Mouse (Mus musculus): ENCODE results near the gene Tas2r129. TPM values are rescaled to one million over a fixed set of nuclear protein-coding genes. Genes with fewer than 3 reads are reported as not detected.
"Not testable (repeated sequence)": the region's sequence is repeated elsewhere in the genome, so short reads cannot be mapped to it uniquely, and the experiment has no call there.

Tas2r129 gene
- not detected in 2 replicates for polyA plus RNA-seq (2015; fragmentation: Nextera tagmentation; extraction: Ambion mirVana)

GRCm38 (mm10) chr6:132950802-132951201, at the start of gene Tas2r129:
TSS of gene Tas2r129 (plus strand) at chr6:132951102.
- Histone ChIP-seq H3K27me3 (no peaks in the 10 kb centered on the region), H3K4me1 (replicated peaks) (no peaks in the 10 kb centered on the region), H3K9ac (no peak within 1 kb of the TSS), H3K4me3 (no peak within 1 kb of the TSS), H3K36me3 (no peaks in the 10 kb centered on the region), H3K4me2 (no peak within 1 kb of the TSS), H3K9me3 (no peaks in the 10 kb centered on the region), H3K27ac (no peak within 1 kb of the TSS)
- no peak for ATAC-seq (ENCODE audit: low FRiP score)
- 83% methylated on average over 2 of the region's 2 CpGs for WGBS

- Histone ChIP-seq H3K4me2 (no peak within 1 kb of the TSS), H3K9me3 (no peaks in the 10 kb centered on the region), H3K27ac (no peak within 1 kb of the TSS), H3K4me3 (no peak within 1 kb of the TSS), H3K36me3 (no peaks in the 10 kb centered on the region), H3K27me3 (no peaks in the 10 kb centered on the region), H3K9ac (no peak within 1 kb of the TSS), H3K4me1 (replicated peaks) (no peaks in the 10 kb centered on the region)
- ATAC-seq (ENCODE audit: low FRiP score): no peak
- 81% methylated on average over 3 of the region's 3 CpGs for WGBS
These were observed 41.6 kb upstream of the Tas2r129 start, which contains the start of gene Tas2r125 for GRCm38 (mm10) chr6:132909351-132909750. TSS of gene Tas2r125 (plus strand) at chr6:132909651.

- not testable (repeated sequence) for ATAC-seq (ENCODE audit: low FRiP score); H3K36me3 ChIP-seq; H3K9me3 ChIP-seq; H3K4me1 ChIP-seq (replicated peaks); H3K4me3 ChIP-seq; H3K9ac ChIP-seq; H3K4me2 ChIP-seq; H3K27ac ChIP-seq; H3K27me3 ChIP-seq
These were observed 9.5 kb upstream of the Tas2r129 start for GRCm38 (mm10) chr6:132941376-132941775.

- Histone ChIP-seq H3K4me2 (no peak within 1 kb of the TSS), H3K27me3 (no peaks in the 10 kb centered on the region), H3K27ac (no peak within 1 kb of the TSS), H3K4me3 (no peak within 1 kb of the TSS), H3K9ac (no peak within 1 kb of the TSS), H3K36me3 (no peaks in the 10 kb centered on the region), H3K9me3 (no peaks in the 10 kb centered on the region), H3K4me1 (replicated peaks) (no peaks in the 10 kb centered on the region)
- 69% methylated on average over 1 of the region's 1 CpGs for WGBS
- ATAC-seq (ENCODE audit: low FRiP score): no peak
These were observed 6.9 kb downstream of the Tas2r129 start, which contains the start of gene Tas2r131 for GRCm38 (mm10) chr6:132957819-132958218. TSS of gene Tas2r131 (minus strand) at chr6:132957919.

GRCm38 (mm10) chr6:132980865-132981264, 30.0 kb downstream of the Tas2r129 start, which contains the start of gene Tas2r109:
TSS of gene Tas2r109 (minus strand) at chr6:132980965.
- no peak within 1 kb of the TSS for H3K9ac ChIP-seq
- H3K9me3 ChIP-seq: no peaks in the 10 kb centered on the region
- H3K4me3 ChIP-seq: no peak within 1 kb of the TSS
- ATAC-seq (ENCODE audit: low FRiP score): no peak
- no peak within 1 kb of the TSS for H3K27ac ChIP-seq
- H3K4me1 ChIP-seq (replicated peaks): no peaks in the 10 kb centered on the region
- H3K36me3 ChIP-seq: no peaks in the 10 kb centered on the region
- H3K27me3 ChIP-seq: no peaks in the 10 kb centered on the region
- no peak within 1 kb of the TSS for H3K4me2 ChIP-seq
- 73% methylated on average over 2 of the region's 2 CpGs for WGBS

Other genes starting within 250 kb of the Tas2r129 start
- not detected in 2 replicates for gene Tas2r122, start 239.2 kb upstream of the Tas2r129 start, polyA plus RNA-seq (2015; fragmentation: Nextera tagmentation; extraction: Ambion mirVana)
- not detected in 2 replicates for gene Tas2r115, start 213.1 kb upstream of the Tas2r129 start, polyA plus RNA-seq (2015; fragmentation: Nextera tagmentation; extraction: Ambion mirVana)
- not detected in 2 replicates for gene Tas2r124, start 196.4 kb upstream of the Tas2r129 start, polyA plus RNA-seq (2015; fragmentation: Nextera tagmentation; extraction: Ambion mirVana)
- gene Tas2r102, start 189.0 kb upstream of the Tas2r129 start, polyA plus RNA-seq (2015; fragmentation: Nextera tagmentation; extraction: Ambion mirVana): not detected in 2 replicates
- not detected in 2 replicates for gene Tas2r136, start 172.9 kb upstream of the Tas2r129 start, polyA plus RNA-seq (2015; fragmentation: Nextera tagmentation; extraction: Ambion mirVana)
- gene Tas2r117, start 148.3 kb upstream of the Tas2r129 start, polyA plus RNA-seq (2015; fragmentation: Nextera tagmentation; extraction: Ambion mirVana): not detected in 2 replicates
- not detected in 2 replicates for gene Tas2r123, start 104.0 kb upstream of the Tas2r129 start, polyA plus RNA-seq (2015; fragmentation: Nextera tagmentation; extraction: Ambion mirVana)
- not detected in 2 replicates for gene Tas2r116, start 95.7 kb upstream of the Tas2r129 start, polyA plus RNA-seq (2015; fragmentation: Nextera tagmentation; extraction: Ambion mirVana)
- gene Tas2r110, start 83.1 kb upstream of the Tas2r129 start, polyA plus RNA-seq (2015; fragmentation: Nextera tagmentation; extraction: Ambion mirVana): not detected in 2 replicates
- gene Tas2r113, start 58.1 kb upstream of the Tas2r129 start, polyA plus RNA-seq (2015; fragmentation: Nextera tagmentation; extraction: Ambion mirVana): not detected in 2 replicates
- not detected in 2 replicates for gene Tas2r125, start 41.5 kb upstream of the Tas2r129 start, polyA plus RNA-seq (2015; fragmentation: Nextera tagmentation; extraction: Ambion mirVana)
- not detected in 2 replicates for gene Tas2r131, start 6.8 kb downstream of the Tas2r129 start, polyA plus RNA-seq (2015; fragmentation: Nextera tagmentation; extraction: Ambion mirVana)
- gene Tas2r109, start 29.9 kb downstream of the Tas2r129 start, polyA plus RNA-seq (2015; fragmentation: Nextera tagmentation; extraction: Ambion mirVana): not detected in 2 replicates
- not detected in 2 replicates for gene Tas2r103, start 86.0 kb downstream of the Tas2r129 start, polyA plus RNA-seq (2015; fragmentation: Nextera tagmentation; extraction: Ambion mirVana)
- not detected in 2 replicates for gene Tas2r140, start 104.7 kb downstream of the Tas2r129 start, polyA plus RNA-seq (2015; fragmentation: Nextera tagmentation; extraction: Ambion mirVana)
- gene Smim10l1, start 153.8 kb downstream of the Tas2r129 start, polyA plus RNA-seq (2015; fragmentation: Nextera tagmentation; extraction: Ambion mirVana): 133 and 138 TPM in 2 replicates